Mouse (Mus musculus) bone marrow macrophage, adult 2 months (primary cell): Measurements from ENCODE around the gene Ammecr1.

Experiments
- CTCF ChIP-seq: IDR thresholded peaks from 2 replicates; pipeline ENCODE4 v1.5.1; 2012; ENCODE audit warnings: low read depth, mild to moderate bottlenecking, low read length, moderate library complexity
- POLR2A ChIP-seq: IDR thresholded peaks from 2 replicates; pipeline ENCODE4 v1.6.1; 2012; ENCODE audit warnings: mild to moderate bottlenecking, low read depth, low read length, borderline replicate concordance

GRCm38 (mm10) chrX:142846266-142846665 is 120.3 kb downstream of the Ammecr1 start:
- TF ChIP-seq POLR2A (no peak), CTCF (no peak)
